Mouse (Mus musculus) spleen, adult 2 months (tissue): ENCODE data around the gene Txndc15.

Experiments
- CTCF ChIP-seq: fragments of 200-500 bp; IDR thresholded peaks from 2 replicates; pipeline ENCODE4 v1.5.1; 2011; ENCODE audit warnings: mild to moderate bottlenecking, inconsistent platforms; ENCODE audit not compliant: insufficient read depth, insufficient read length, insufficient replicate concordance; ENCODE audit errors: extremely low read depth
- POLR2A ChIP-seq: fragments of 200-500 bp; IDR thresholded peaks from 2 replicates; pipeline ENCODE4 v1.6.1; 2011; ENCODE audit warnings: low read depth, low read length, inconsistent platforms

GRCm38 (mm10) chr13:55693243-55693721, 21.2 kb upstream of the Txndc15 start:
- no peak for TF ChIP-seq CTCF
- no peak for TF ChIP-seq POLR2A
